Mouse (Mus musculus): ENCODE results near the gene H2al1j.
"Not testable (repeated sequence)": the region's sequence is repeated elsewhere in the genome, so short reads cannot be mapped to it uniquely, and the experiment has no call there.

H2al1j gene

DNA sequence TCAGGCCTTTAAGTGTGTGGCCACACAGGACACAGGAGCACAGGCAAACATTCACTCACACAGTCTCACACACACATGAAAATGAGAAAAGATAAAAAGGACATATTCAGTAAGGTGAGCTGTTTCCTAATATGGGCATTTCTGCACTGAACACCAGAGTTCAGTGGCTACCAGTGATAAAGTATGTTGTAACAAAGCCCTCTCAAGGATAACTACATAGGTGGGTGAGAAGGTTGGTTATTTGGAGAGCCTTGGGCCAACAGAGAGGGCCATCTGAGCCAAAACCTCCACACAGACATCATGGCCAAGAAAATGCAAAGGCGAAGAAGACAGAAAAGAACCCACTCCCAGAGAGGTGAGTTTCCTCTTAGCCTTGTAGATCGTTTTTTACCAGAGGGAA lies at the start of gene H2al1j:
Gene H2al1j, plus strand, starts transcription at position 301 of the 400 bp plus-strand sequence.
- not testable (repeated sequence) for DNase-seq (ENCODE audit: low spot score in 2 of 2)

DNA sequence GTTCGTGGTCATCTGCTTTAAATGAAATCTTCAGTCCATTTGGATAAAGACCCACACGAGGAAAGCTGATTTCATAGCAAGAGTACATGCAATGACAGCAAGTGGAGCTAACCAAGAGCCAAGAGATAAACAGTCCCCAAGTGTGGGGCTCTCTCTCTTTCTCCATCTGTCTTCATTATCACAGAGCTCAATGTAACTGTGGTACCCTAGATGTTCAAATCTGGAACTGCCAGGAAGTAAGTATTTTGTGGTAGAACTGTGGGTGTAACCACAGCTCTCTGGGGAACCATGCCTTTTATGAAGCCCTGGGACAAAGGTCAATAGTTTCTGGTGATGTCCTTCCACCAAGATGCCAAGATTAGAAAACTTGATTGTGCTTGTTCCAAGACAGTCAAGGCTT lies 46.9 kb upstream of the H2al1j start:
- DNase-seq (ENCODE audit: low spot score in 2 of 2): no peak

DNA sequence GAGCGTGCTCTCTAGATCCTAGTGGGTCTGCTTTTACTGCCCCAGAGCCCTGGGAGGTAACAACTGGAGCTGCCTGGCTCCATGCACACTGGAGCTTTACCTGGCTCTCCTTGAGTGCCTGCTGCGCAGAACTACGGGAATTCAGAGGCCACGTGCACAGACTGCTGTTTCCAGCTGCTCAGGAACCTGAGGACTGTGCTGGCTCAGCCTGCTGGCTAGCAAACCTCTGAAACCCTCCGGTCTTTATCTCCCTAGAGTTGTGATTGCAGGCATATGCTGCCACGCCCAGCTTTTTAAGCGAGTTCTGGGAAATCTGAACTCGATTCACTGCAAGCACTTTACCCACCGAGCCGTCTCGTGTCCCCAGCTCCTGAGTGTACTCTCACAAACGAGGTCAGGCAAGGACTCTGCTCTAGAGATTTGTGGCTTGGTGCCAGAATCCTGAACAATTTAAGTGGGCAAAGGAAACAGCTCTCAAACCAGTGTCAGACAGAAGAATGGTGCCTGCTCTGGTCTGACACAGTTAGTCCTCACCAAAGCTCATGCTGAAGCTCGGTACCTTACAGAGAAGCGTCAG lies 39.2 kb upstream of the H2al1j start:
- DNase-seq (ENCODE audit: low spot score in 2 of 2): no peak

DNA sequence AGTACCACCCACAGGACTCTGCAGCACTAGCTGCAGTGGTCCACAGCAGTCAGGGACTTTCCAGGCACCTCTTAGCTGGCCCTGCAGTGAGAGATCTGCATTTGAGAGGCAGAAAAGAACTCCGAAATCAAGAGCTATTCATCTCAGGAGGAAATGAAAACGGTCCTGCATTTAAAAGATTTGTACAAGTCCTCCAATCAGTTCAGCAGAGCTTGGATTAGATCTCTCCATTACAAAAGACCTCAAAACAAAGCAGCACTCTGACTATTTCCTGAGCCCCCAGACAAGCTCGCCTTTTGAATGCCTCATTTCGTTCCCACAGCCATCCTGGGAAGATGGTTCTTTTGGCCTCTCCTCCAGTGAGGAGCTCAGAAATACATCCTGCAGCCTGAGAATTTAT lies 38.4 kb upstream of the H2al1j start:
- no peak for DNase-seq (ENCODE audit: low spot score in 2 of 2)

DNA sequence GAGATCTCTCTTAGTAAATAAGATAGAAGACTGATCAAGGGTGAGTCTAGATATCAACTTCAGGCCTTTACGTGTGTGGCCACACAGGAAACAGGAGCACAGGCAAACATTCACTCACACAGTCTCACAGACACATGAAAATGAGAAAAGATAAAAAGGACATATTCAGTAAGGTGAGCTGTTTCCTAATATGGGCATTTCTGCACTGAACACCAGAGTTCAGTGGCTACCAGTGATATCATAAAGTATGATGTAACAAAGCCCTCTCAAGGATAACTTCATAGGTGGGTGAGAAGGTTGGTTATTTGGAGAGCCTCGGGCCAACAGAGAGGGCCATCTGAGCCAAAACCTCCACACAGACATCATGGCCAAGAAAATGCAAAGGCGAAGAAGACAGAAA lies 28.7 kb upstream of the H2al1j start, which contains the start of gene H2al1a:
Gene H2al1a, plus strand, starts transcription at position 301 of the 400 bp plus-strand sequence.
- not testable (repeated sequence) for DNase-seq (ENCODE audit: low spot score in 2 of 2)

DNA sequence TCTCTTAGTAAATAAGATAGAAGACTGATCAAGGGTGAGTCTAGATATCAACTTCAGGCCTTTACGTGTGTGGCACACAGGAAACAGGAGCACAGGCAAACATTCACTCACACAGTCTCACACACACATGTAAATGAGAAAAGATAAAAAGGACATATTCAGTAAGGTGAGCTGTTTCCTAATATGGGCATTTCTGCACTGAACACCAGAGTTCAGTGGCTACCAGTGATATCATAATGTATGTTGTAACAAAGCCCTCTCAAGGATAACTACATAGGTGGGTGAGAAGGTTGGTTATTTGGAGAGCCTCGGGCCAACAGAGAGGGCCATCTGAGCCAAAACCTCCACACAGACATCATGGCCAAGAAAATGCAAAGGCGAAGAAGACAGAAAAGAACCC lies 25.5 kb upstream of the H2al1j start, which contains the start of gene H2al1b:
Gene H2al1b, plus strand, starts transcription at position 301 of the 400 bp plus-strand sequence.
- DNase-seq (ENCODE audit: low spot score in 2 of 2): not testable (repeated sequence)

DNA sequence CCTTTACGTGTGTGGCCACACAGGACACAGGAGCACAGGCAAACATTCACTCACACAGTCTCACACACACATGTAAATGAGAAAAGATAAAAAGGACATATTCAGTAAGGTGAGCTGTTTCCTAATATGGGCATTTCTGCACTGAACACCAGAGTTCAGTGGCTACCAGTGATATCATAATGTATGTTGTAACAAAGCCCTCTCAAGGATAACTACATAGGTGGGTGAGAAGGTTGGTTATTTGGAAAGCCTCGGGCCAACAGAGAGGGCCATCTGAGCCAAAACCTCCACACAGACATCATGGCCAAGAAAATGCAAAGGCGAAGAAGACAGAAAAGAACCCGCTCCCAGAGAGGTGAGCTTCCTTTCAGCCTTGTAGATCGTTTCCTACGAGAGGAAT lies 22.3 kb upstream of the H2al1j start, which contains the start of gene H2al1c:
Gene H2al1c, plus strand, starts transcription at position 301 of the 400 bp plus-strand sequence.
- not testable (repeated sequence) for DNase-seq (ENCODE audit: low spot score in 2 of 2)

DNA sequence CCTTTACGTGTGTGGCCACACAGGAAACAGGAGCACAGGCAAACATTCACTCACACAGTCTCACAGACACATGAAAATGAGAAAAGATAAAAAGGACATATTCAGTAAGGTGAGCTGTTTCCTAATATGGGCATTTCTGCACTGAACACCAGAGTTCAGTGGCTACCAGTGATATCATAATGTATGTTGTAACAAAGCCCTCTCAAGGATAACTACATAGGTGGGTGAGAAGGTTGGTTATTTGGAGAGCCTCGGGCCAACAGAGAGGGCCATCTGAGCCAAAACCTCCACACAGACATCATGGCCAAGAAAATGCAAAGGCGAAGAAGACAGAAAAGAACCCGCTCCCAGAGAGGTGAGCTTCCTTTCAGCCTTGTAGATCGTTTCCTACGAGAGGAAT lies 19.1 kb upstream of the H2al1j start, which contains the start of gene H2al1d:
Gene H2al1d, plus strand, starts transcription at position 301 of the 400 bp plus-strand sequence.
- not testable (repeated sequence) for DNase-seq (ENCODE audit: low spot score in 2 of 2)

DNA sequence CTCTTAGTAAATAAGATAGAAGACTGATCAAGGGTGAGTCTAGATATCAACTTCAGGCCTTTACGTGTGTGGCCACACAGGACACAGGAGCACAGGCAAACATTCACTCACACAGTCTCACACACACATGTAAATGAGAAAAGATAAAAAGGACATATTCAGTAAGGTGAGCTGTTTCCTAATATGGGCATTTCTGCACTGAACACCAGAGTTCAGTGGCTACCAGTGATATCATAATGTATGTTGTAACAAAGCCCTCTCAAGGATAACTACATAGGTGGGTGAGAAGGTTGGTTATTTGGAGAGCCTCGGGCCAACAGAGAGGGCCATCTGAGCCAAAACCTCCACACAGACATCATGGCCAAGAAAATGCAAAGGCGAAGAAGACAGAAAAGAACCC lies 16.0 kb upstream of the H2al1j start, which contains the start of gene H2al1e:
Gene H2al1e, plus strand, starts transcription at position 301 of the 400 bp plus-strand sequence.
- DNase-seq (ENCODE audit: low spot score in 2 of 2): not testable (repeated sequence)

DNA sequence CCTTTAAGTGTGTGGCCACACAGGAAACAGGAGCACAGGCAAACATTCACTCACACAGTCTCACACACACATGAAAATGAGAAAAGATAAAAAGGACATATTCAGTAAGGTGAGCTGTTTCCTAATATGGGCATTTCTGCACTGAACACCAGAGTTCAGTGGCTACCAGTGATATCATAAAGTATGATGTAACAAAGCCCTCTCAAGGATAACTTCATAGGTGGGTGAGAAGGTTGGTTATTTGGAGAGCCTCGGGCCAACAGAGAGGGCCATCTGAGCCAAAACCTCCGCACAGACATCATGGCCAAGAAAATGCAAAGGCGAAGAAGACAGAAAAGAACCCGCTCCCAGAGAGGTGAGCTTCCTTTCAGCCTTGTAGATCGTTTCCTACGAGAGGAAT lies 12.8 kb upstream of the H2al1j start, which contains the start of gene H2al1f:
Gene H2al1f, plus strand, starts transcription at position 301 of the 400 bp plus-strand sequence.
- DNase-seq (ENCODE audit: low spot score in 2 of 2): not testable (repeated sequence)

DNA sequence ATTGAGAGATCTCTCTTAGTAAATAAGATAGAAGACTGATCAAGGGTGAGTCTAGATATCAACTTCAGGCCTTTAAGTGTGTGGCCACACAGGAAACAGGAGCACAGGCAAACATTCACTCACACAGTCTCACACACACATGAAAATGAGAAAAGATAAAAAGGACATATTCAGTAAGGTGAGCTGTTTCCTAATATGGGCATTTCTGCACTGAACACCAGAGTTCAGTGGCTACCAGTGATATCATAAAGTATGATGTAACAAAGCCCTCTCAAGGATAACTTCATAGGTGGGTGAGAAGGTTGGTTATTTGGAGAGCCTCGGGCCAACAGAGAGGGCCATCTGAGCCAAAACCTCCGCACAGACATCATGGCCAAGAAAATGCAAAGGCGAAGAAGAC lies 9.7 kb upstream of the H2al1j start, which contains the start of gene H2al1g:
Gene H2al1g, plus strand, starts transcription at position 301 of the 400 bp plus-strand sequence.
- DNase-seq (ENCODE audit: low spot score in 2 of 2): not testable (repeated sequence)

DNA sequence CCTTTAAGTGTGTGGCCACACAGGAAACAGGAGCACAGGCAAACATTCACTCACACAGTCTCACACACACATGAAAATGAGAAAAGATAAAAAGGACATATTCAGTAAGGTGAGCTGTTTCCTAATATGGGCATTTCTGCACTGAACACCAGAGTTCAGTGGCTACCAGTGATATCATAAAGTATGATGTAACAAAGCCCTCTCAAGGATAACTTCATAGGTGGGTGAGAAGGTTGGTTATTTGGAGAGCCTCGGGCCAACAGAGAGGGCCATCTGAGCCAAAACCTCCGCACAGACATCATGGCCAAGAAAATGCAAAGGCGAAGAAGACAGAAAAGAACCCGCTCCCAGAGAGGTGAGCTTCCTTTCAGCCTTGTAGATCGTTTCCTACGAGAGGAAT lies 6.4 kb upstream of the H2al1j start, which contains the start of gene H2al1h:
Gene H2al1h, plus strand, starts transcription at position 301 of the 400 bp plus-strand sequence.
- not testable (repeated sequence) for DNase-seq (ENCODE audit: low spot score in 2 of 2)

DNA sequence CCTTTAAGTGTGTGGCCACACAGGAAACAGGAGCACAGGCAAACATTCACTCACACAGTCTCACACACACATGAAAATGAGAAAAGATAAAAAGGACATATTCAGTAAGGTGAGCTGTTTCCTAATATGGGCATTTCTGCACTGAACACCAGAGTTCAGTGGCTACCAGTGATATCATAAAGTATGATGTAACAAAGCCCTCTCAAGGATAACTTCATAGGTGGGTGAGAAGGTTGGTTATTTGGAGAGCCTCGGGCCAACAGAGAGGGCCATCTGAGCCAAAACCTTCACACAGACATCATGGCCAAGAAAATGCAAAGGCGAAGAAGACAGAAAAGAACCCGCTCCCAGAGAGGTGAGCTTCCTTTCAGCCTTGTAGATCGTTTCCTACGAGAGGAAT lies 3.3 kb upstream of the H2al1j start, which contains the start of gene H2al1i:
Gene H2al1i, plus strand, starts transcription at position 301 of the 400 bp plus-strand sequence.
- not testable (repeated sequence) for DNase-seq (ENCODE audit: low spot score in 2 of 2)

DNA sequence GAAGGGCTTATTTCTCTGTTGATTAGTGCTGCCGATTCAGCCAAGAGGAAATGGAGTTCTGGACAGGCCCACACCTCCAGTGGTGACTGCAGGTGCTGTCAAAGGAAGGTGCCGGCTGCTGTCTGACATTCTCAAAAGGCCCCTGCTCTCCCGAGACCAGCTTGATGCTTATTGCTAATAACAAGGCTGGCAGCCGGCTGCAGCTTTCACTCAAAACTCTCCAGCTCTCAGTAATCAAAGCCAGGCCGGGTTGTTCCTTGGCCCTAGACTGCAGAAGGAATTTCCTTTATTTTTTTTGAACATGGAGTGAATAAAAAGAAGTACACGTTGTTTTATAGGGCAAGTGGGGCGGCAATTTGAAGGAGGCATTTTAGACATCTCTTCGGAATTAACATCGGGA lies 18.1 kb downstream of the H2al1j start:
- DNase-seq (ENCODE audit: low spot score in 2 of 2): no peak

DNA sequence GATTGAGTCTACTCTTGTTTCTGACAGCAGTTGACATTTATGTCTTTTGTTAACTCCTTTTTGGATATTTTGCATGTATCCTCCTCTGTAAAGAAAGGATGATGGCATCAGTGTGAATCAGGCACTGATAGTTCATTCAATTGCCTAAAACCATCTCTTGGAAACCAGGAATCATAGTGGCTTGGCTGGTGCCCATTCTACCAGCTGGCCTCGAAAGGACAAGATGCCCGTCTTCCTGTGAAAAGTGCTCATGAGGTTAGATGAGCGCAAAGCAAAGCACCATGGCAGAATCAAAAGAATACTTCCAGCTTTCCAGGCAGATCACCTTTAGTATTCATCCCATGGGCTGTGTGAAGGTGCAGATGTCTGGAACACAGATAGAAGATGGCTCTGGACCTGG lies 19.1 kb downstream of the H2al1j start:
- no peak for DNase-seq (ENCODE audit: low spot score in 2 of 2)

DNA sequence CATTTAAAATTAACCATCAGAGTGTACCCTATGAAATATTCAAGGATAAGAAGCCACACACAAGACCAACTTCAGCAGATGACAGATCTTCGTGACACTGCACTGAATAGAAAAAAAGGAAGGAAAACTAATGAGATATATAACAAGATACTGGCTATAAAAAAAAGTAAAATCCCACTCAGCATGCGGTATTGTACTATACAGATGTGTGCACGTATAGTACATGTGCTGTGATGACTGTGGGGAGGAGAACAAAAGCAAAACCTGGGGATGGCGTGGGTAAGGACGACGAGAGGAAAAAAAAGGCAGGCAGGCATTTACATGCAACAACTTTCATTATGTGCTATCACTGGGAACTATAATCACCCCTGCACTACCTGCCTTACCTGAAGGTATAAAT lies 33.2 kb downstream of the H2al1j start:
- no peak for DNase-seq (ENCODE audit: low spot score in 2 of 2)

DNA sequence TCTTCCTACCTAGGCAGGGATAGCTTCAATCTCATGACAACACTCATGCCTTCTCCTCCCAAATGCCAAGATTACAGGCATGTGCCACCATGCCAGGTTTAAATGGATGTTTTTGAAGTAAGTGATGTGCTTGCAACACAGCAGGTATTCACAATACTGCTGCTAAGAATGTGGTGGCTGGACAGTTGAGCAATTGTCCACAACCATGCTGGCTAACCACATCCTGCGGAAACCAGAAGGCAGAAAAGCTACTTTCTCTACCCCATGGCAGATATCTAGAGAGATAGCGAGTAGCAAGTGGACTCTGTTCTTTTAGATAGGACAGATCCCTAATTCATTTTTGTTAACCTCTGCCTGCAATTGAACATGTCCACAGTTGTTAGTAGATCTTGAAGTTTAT lies 33.6 kb downstream of the H2al1j start:
- peak in 1 of 2 experiments; percentile 0 for DNase-seq (ENCODE audit: low spot score in 2 of 2)

DNA sequence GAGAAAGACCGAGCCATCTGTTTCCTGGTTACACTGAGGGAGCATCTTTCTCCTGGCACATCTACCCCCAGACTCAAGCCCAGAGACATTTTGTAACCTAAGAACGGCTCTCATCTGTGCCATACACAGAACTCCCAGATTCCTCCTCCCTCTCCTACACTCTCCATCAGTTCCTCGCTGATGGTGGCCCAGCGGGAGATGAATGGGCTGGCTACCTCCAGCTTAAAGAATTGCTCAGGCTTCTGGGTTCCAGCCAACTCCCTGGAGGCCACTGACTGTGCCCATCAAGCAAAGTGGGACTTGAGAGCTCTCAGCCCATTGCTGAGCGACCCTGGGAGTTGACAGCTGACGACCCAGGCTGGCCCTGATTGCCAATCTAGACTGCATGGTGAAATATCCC lies 36.3 kb downstream of the H2al1j start:
- no peak for DNase-seq (ENCODE audit: low spot score in 2 of 2)

DNA sequence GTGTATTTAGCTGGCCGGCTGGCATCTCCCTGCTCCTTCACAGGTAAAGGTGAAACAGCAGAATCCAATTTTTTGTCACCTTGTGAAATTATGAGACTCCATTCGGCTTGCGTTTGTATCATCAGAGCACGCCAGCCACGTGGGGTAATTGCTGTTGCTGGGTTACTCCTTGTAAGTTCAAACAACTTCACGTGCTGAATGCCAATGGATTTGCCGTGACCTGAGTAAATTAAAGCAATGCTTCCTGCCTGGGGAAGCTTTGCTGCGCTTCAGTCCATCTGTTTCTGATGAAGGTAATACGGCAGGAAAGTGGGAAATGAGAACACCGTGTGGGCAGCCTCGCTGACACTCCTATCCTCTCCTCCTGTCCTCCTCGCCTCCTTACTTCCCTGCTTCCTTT lies 37.5 kb downstream of the H2al1j start:
- no peak for DNase-seq (ENCODE audit: low spot score in 2 of 2)

Measured in spleen, postnatal 36 days (tissue).